Mouse (Mus musculus): Measurements from ENCODE around the gene Camkv.

Gene Camkv

DNA sequence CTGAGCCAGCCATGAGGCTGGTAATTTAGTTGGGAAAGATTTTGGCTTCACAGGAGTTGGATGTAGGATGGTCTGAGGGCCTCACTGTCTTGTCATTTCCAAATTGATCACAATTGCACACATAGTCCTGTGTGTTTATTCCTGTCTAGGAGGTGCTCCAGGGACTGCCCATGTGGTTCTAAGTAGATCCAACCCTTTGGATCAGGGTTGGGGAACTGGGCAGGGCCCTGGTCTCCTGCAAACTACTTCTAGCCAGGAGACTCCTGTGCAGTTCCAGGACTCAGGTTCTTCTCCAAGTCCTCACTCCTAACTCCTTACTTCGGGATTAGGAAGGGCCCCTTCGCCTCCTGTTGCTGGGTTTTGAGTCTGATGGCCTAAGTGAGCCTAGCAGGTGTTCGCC is at the start of gene Camkv:
TSS of gene Camkv (plus strand) at position 301 of the 400 bp plus-strand sequence.
- ChIA-PET POLR2A (interaction anchor here in 2 of 4 experiments (0.7 to 2.3 kb wide), 13 partner anchors 10 to 254 kb away, joined by 3 to 9 read pairs (median 4); no protein-coding TSS in a partner anchor), CTCF (interaction anchor here in 3 of 4 experiments (0.9 to 1.9 kb wide), 7 partner anchors 9 to 44 kb away, joined by 3 to 9 read pairs (median 3); no protein-coding TSS in a partner anchor)

- ChIA-PET CTCF (interaction anchor here (0.5 to 3.3 kb wide), 25 partner anchors 8 to 397 kb away, joined by 3 to 25 read pairs (median 4); partner anchors contain the start of genes Amigo3 (in 1 of the 4), Apeh (in 1 of the 4), Inka1 (in 1 of the 4) and Mst1 (in 1 of the 4)), POLR2A (interaction anchor here (0.6 to 3.5 kb wide), 30 partner anchors 11 to 1265 kb away, joined by 3 to 39 read pairs (median 4); partner anchors contain the start of genes Rbm6 (in 4 of the 4), Amigo3 (in 1 of the 4), Gmppb (in 1 of the 4) and Gpx1 (in 1 of the 4))
Measured at GRCm38 (mm10) chr9:107887804-107888266, 47.6 kb upstream of the Camkv start, which contains the start of gene Mon1a. TSS of gene Mon1a (plus strand) at chr9:107888151.

DNA sequence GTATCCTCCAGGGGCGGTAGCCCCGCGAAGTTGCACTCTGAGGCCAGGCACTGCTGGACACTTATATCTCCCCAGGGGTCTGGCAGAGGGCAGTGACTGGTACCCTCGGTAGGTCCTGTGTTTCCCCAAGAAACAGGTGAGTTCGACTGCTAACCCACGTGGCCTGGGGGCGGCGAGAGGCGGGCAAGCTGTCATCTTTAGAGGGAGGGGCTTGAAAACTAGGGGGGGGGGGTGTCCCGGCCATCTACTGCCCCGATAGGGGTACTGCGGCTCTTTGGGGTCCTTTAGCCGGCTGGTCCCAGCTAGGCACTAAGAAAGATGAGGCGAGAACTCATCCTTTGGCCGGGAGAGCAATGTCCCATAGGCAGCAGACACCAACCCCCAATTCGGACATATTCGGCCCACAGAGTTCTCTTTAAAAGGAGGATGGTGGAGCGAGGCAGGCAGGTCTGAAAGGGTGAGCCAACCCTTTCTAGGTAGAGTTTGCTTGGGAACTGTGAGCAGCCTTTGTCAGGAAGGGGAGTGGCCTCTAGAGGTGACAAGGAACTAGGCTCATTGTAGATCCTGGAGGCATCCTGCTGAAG is 47.1 kb upstream of the Camkv start:
- ChIA-PET POLR2A (interaction anchor here (0.6 to 3.5 kb wide), 22 partner anchors 11 to 1265 kb away, joined by 3 to 39 read pairs (median 4); partner anchors contain the start of genes Rbm6 (in 4 of the 4), Amigo3 (in 1 of the 4), Gmppb (in 1 of the 4) and Gpx1 (in 1 of the 4)), CTCF (interaction anchor here (0.6 to 3.3 kb wide), 28 partner anchors 9 to 613 kb away, joined by 3 to 25 read pairs (median 4); partner anchors contain the start of genes Amigo3 (in 1 of the 4), Apeh (in 1 of the 4), Mst1 (in 1 of the 4) and Mst1r (in 1 of the 4))

- POLR2A ChIA-PET, result interaction anchor here in 2 of 4 experiments (1.2 to 3.5 kb wide), 6 partner anchors 11 to 167 kb away, joined by 3 to 17 read pairs (median 8); partner anchors contain the start of genes Mst1r (in 1 of the 2) and Rbm6 (in 1 of the 2)
- CTCF ChIA-PET, result interaction anchor here (1.3 to 3.7 kb wide), 7 partner anchors 11 to 177 kb away, joined by 4 to 25 read pairs (median 16); partner anchors contain the start of gene Mst1r (in 1 of the 4)
Measured at GRCm38 (mm10) chr9:107890260-107890659, 45.2 kb upstream of the Camkv start.

DNA sequence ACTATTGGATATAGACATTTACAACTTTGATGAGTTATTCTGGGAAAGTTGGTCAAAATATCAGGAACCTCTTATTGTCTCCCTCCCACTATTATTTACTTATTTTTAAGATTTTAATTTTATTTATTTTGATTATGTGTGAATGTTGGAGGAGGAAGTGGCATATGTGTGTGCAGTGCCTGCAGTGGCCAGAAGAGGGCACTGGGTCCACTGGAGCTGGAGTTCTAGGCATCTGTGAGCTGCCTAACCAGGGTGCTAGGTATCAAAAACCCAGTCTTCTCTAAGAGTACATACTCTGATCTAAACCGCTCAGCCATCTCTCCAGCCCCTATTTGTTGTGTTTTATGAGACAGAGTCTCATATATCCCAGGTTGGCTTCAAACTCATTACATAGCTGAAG is 44.5 kb upstream of the Camkv start:
- ChIA-PET CTCF (interaction anchor here (0.5 to 3.7 kb wide), 41 partner anchors 8 to 1333 kb away, joined by 3 to 50 read pairs (median 4); partner anchors contain the start of genes Mst1r (in 3 of the 4), Amigo3 (in 1 of the 4), Camkv (in 1 of the 4) and Inka1 (in 1 of the 4)), POLR2A (interaction anchor here in 3 of 4 experiments (0.7 to 2.7 kb wide), 11 partner anchors 10 to 166 kb away, joined by 3 to 11 read pairs (median 4); partner anchors contain the start of genes Rbm6 (in 2 of the 3) and Amigo3 (in 1 of the 3))

DNA sequence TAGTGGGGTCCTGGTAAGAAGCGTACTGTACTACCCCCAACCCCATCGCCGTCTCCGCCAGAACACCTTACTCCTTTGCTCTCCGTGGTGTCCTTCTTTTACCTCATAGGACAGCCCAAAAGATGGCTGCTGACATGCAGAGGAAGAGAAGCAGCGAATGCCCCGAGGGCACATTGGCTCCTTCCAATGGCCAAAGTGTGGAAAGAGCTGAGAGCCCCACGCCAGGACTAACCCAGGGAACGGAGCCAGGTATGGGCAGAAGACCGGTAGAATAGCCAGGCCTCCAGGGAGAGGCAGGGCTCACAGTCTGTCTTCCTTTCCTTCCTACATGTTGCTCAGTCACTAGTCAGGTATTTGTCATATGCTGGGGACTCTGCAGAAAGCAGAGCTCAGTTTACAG is 36.9 kb upstream of the Camkv start:
- POLR2A ChIA-PET, result interaction anchor here in 2 of 4 experiments (0.6 to 3.4 kb wide), 7 partner anchors 8 to 158 kb away, joined by 3 to 14 read pairs (median 3); partner anchors contain the start of genes Inka1 (in 1 of the 2), Ip6k1 (in 1 of the 2), Mon1a (in 1 of the 2) and Mst1r (in 1 of the 2)
- CTCF ChIA-PET, result interaction anchor here in 3 of 4 experiments (0.7 to 5.3 kb wide), 4 partner anchors 8 to 955 kb away, joined by 3 to 101 read pairs (median 4); partner anchors contain the start of genes Inka1 (in 1 of the 3) and Mst1r (in 1 of the 3)

- ChIA-PET POLR2A (interaction anchor here in 2 of 4 experiments (0.8 to 3.4 kb wide), 16 partner anchors 7 to 168 kb away, joined by 3 to 16 read pairs (median 5); partner anchors contain the start of genes Amigo3 (in 1 of the 2), Inka1 (in 1 of the 2), Ip6k1 (in 1 of the 2) and Mon1a (in 1 of the 2)), CTCF (interaction anchor here (0.5 to 7.8 kb wide), 22 partner anchors 8 to 195 kb away, joined by 3 to 139 read pairs (median 14); partner anchors contain the start of genes Mon1a (in 3 of the 4), Amigo3 (in 1 of the 4), Apeh (in 1 of the 4) and Camkv (in 1 of the 4))
Measured at GRCm38 (mm10) chr9:107899855-107900254, 35.6 kb upstream of the Camkv start.

DNA sequence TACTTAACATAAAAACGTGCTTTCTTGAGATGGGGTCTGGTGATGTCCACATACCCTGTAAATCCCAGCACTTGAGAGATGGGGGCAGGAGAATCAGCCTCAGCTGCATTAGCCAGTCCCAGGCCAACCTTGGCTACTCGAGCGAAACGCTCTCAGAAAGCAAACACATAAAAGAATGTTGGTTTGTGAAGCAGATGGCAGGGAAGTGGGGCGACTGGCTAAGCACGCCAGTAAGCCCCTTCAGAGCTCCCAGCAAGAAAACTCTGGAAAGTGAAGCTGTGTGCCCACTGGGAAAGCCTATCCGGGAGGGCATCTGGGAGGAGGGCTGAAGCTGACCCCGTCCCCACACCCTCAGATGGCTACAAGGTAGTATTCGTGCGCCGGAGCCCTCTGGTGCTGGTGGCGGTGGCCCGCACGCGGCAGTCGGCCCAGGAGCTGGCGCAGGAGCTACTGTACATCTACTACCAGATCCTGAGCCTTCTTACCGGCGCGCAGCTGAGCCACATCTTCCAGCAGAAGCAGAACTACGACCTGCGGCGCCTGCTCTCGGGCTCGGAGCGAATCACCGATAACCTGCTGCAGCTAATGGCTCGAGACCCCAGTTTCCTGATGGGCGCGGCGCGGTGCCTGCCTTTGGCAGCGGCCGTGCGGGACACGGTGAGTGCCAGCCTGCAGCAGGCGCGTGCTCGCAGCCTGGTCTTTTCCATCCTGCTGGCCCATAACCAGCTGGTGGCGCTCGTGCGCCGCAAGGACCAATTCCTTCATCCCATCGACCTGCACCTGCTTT is 34.4 kb upstream of the Camkv start:
- POLR2A ChIA-PET, result interaction anchor here (0.5 to 3.4 kb wide), 59 partner anchors 8 to 323 kb away, joined by 3 to 25 read pairs (median 4); partner anchors contain the start of genes Amigo3 (in 3 of the 4), Apeh (in 3 of the 4), Gmppb (in 3 of the 4) and Inka1 (in 3 of the 4)
- CTCF ChIA-PET, result interaction anchor here (0.5 to 7.8 kb wide), 128 partner anchors 8 to 389 kb away, joined by 3 to 139 read pairs (median 4); partner anchors contain the start of genes Amigo3 (in 3 of the 4), Gm20661 (in 3 of the 4), Gmppb (in 3 of the 4) and Mon1a (in 3 of the 4)

DNA sequence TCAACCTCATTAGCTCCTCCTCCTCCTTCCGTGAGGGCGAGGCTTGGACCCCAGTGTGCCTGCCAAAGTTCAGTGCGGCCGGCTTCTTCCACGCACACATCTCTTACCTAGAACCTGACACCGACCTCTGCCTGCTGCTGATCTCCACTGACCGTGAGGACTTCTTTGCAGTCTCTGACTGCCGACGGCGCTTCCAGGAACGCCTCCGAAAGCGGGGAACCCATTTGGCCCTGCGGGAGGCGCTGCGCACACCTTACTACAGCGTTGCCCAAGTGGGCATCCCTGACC is 33.9 kb upstream of the Camkv start:
- CTCF ChIA-PET, result interaction anchor here (0.5 to 7.8 kb wide), 127 partner anchors 8 to 389 kb away, joined by 3 to 139 read pairs (median 4); partner anchors contain the start of genes Amigo3 (in 3 of the 4), Gm20661 (in 3 of the 4), Gmppb (in 3 of the 4) and Mon1a (in 3 of the 4)
- POLR2A ChIA-PET, result interaction anchor here in 3 of 4 experiments (0.7 to 3.4 kb wide), 56 partner anchors 8 to 299 kb away, joined by 3 to 25 read pairs (median 5); partner anchors contain the start of genes Amigo3 (in 3 of the 3), Apeh (in 3 of the 3), Gmppb (in 3 of the 3) and Inka1 (in 3 of the 3)

DNA sequence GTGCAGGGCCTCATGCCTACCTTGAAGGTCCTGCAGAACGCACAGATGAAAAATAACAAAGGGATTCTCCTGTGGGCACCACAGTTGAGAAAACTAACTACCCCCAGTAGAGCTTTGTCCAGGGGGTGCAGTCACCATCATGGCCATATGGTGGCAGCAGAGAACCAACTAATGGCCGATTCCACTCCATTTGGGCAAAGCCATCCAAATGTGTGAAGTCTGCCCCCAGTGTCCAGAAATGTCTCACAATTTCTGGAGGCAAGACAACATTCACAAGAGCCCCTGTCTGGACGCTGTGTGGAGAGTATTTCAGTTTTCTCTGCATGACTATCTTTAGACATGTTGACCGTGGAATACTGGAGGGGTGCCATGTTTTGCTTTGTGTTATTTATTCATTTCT is 30.7 kb upstream of the Camkv start:
- POLR2A ChIA-PET, result interaction anchor here in 3 of 4 experiments (0.5 to 5.6 kb wide), 28 partner anchors 10 to 271 kb away, joined by 3 to 43 read pairs (median 4); partner anchors contain the start of genes Inka1 (in 3 of the 3), Amigo3 (in 2 of the 3) and Gmppb (in 1 of the 3)

DNA sequence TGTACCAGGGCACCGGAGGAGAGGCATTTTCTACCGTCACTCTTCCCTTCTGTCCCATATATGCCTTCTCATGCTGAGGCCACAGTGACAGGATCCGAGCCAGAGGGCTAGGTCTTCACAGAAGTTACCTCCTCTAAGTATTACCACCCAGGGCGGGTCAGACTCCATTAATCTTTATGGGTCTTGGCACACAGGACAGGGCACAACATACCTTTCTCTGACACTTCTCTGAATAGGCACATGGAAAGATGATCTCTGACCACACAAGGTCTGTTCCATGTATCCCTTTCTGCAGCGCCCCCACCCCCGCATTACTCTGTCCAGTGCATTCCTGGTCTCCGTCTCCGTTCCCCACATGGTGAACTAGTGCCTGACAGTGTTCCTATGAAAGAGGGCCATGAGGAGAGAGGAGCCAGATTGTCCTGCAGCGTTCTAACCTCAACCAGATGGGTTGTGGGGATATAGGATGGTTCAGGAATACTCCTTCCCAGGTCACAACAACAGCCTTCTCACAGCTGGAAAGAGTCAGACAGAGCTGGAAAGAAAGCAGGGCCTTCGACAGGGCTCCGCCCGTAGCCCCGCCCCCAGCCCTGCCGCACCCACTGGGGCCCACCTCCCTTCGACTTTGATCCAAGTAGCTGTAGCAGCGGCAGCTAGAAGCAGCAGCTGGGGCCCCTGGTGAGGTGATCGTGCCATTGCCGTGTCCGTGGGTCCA is 29.1 kb upstream of the Camkv start, which contains the start of gene Mst1r:
TSS of gene Mst1r (plus strand) at position 622 of the 715 bp plus-strand sequence.
- POLR2A ChIA-PET, result interaction anchor here in 3 of 4 experiments (0.6 to 5.7 kb wide), 33 partner anchors 9 to 294 kb away, joined by 3 to 63 read pairs (median 4); partner anchors contain the start of genes Amigo3 (in 2 of the 3), Ip6k1 (in 2 of the 3), Rbm6 (in 2 of the 3) and Apeh (in 1 of the 3)
- CTCF ChIA-PET, result interaction anchor here (0.6 to 7.8 kb wide), 41 partner anchors 8 to 378 kb away, joined by 3 to 139 read pairs (median 4); partner anchors contain the start of genes Amigo3 (in 2 of the 4), Apeh (in 1 of the 4), Bsn (in 1 of the 4) and Gmppb (in 1 of the 4)

More for the DNA sequence above, 30.7 kb upstream of the Camkv start:
- CTCF ChIA-PET, result interaction anchor here (0.5 to 7.8 kb wide), 105 partner anchors 9 to 380 kb away, joined by 3 to 139 read pairs (median 4); partner anchors contain the start of genes Amigo3 (in 4 of the 4), Inka1 (in 3 of the 4), Ip6k1 (in 2 of the 4) and Mon1a (in 2 of the 4)

DNA sequence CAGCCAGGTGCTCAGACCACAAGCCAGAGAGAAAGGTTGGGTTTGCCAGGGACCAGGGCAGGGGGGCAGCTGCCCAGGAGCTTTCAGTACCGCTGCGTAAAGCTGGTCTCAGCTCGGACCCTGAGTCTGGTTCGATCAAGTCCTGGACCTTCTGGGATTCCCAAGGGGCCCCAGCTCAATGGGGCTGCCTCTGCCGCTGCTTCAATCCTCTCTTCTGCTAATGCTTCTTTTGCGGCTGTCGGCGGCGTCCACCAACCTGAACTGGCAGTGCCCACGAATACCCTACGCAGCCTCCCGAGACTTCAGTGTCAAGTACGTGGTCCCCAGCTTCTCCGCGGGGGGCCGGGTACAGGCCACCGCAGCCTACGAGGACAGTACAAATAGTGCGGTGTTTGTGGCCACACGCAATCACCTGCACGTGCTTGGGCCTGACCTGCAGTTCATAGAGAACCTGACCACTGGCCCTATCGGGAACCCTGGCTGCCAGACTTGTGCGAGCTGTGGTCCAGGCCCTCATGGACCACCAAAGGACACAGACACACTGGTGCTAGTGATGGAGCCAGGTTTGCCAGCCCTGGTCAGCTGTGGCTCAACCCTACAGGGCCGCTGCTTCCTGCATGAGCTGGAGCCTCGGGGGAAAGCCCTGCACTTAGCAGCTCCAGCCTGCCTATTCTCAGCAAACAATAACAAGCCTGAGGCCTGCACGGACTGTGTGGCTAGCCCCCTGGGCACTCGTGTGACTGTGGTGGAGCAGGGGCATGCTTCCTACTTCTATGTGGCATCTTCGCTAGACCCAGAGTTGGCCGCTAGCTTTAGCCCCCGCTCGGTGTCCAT is 28.3 kb upstream of the Camkv start:
- ChIA-PET POLR2A (interaction anchor here (0.6 to 5.7 kb wide), 38 partner anchors 8 to 524 kb away, joined by 3 to 63 read pairs (median 4); partner anchors contain the start of genes Amigo3 (in 2 of the 4), Ip6k1 (in 2 of the 4), Rbm6 (in 2 of the 4) and Apeh (in 1 of the 4)), CTCF (interaction anchor here (0.5 to 7.8 kb wide), 43 partner anchors 9 to 1827 kb away, joined by 3 to 139 read pairs (median 4); partner anchors contain the start of genes Amigo3 (in 2 of the 4), Apeh (in 1 of the 4), Bsn (in 1 of the 4) and Gmppb (in 1 of the 4))

GRCm38 (mm10) chr9:107907801-107908120 is 27.7 kb upstream of the Camkv start:
- ChIA-PET CTCF (interaction anchor here (0.5 to 7.8 kb wide), 20 partner anchors 10 to 1827 kb away, joined by 3 to 139 read pairs (median 5); partner anchors contain the start of genes Amigo3 (in 2 of the 4) and Gmppb (in 1 of the 4)), POLR2A (interaction anchor here in 3 of 4 experiments (0.6 to 5.7 kb wide), 22 partner anchors 13 to 523 kb away, joined by 3 to 63 read pairs (median 4); partner anchors contain the start of genes Ip6k1 (in 2 of the 3), Rbm6 (in 2 of the 3), Amigo3 (in 1 of the 3) and Gm20661 (in 1 of the 3))
